Mouse (Mus musculus) liver, postnatal 0 days (tissue): Measurements from ENCODE around the gene Tsen54. TPM values are rescaled to one million over a fixed set of nuclear protein-coding genes. Genes with fewer than 3 reads are reported as not detected.

Experiments used
- ATAC-seq: fragments of 200-750 bp; cut with Nextera tagmentation; 2 replicates; pipeline ENCODE4 v1.8.0; 2017; ENCODE audit warnings: mild to moderate bottlenecking, moderate library complexity
- DNase-seq: peaks from one replicate; pipeline ENCODE4 v3.0.0-alpha.2; 2016
- H3K27ac ChIP-seq: fragments of 300-500 bp; sonication (generic); 2 replicates; pipeline ENCODE4 v1.5.1; 2014; ENCODE audit warnings: antibody characterized with exemption, moderate library complexity, mild to moderate bottlenecking, low read depth
- H3K27me3 ChIP-seq: fragments of 300-500 bp; sonication (generic); 2 replicates; pipeline ENCODE4 v1.6.1; 2014; ENCODE audit warnings: low read length, control low read depth, mixed read lengths; ENCODE audit not compliant: insufficient read depth
- H3K36me3 ChIP-seq: fragments of 300-500 bp; sonication (generic); replicated peaks from 2 replicates; pipeline ENCODE4 v1.6.1; 2014; ENCODE audit warnings: mild to moderate bottlenecking, control low read depth, low read length, moderate library complexity, mixed read lengths; ENCODE audit not compliant: insufficient read depth
- H3K4me1 ChIP-seq: fragments of 300-500 bp; sonication (generic); 2 replicates; pipeline ENCODE4 v1.6.1; 2014; ENCODE audit warnings: antibody characterized with exemption, mild to moderate bottlenecking, control low read depth; ENCODE audit not compliant: insufficient read depth
- H3K4me2 ChIP-seq: fragments of 300-500 bp; sonication (generic); 2 replicates; pipeline ENCODE4 v1.6.1; 2014; ENCODE audit warnings: low read depth, mild to moderate bottlenecking, low read length, moderate library complexity, mixed read lengths
- H3K4me3 ChIP-seq: fragments of 300-500 bp; sonication (generic); 2 replicates; pipeline ENCODE4 v1.5.1; 2014; ENCODE audit warnings: low read depth, low read length
- H3K9ac ChIP-seq: fragments of 300-500 bp; sonication (generic); replicated peaks from 2 replicates; pipeline ENCODE4 v1.6.1; 2014; ENCODE audit warnings: mild to moderate bottlenecking, moderate library complexity
- H3K9me3 ChIP-seq: fragments of 300-500 bp; sonication (generic); 2 replicates; pipeline ENCODE4 v1.6.1; 2016; ENCODE audit warnings: mild to moderate bottlenecking, control low read depth, low read length, mixed read lengths
- CTCF ChIP-seq: sonication (generic); IDR thresholded peaks from 2 replicates; pipeline ENCODE4 v1.5.1; 2016; ENCODE audit warnings: antibody characterized with exemption, low read depth
- EP300 ChIP-seq: IDR thresholded peaks from 2 replicates; pipeline ENCODE4 v1.6.1; 2016; ENCODE audit warnings: antibody characterized with exemption, low read depth, mild to moderate bottlenecking
- WGBS: fragments of 180-500 bp; shearing (Covaris S2); extraction: QIAGEN DNeasy Blood & Tissue Kit; methylation state at CpG from one replicate; pipeline ENCODE4 v1.1.7; 2014; ENCODE audit not compliant: insufficient replicate concordance; 5-methylcytosine and 5-hydroxymethylcytosine counted together
- polyA plus RNA-seq: library from polyadenylated mRNA; unstranded; fragments of >200 nt; fragmentation: Nextera tagmentation; extraction: Ambion mirVana; gene quantifications from 2 replicates; pipeline ENCODE4 v1.2.1, GENCODE M21; 2015

The Tsen54 gene
- polyA plus RNA-seq, 1 experiment from 2014 or later, result 8.8 TPM

GRCm38 (mm10) chr11:115823774-115824740 is 9.5 kb downstream of the Tsen54 start, which contains the start of gene Llgl2:
Gene Llgl2 (plus strand): TSS chr11:115824049.
- peak; percentile 95 for ATAC-seq

DNA sequence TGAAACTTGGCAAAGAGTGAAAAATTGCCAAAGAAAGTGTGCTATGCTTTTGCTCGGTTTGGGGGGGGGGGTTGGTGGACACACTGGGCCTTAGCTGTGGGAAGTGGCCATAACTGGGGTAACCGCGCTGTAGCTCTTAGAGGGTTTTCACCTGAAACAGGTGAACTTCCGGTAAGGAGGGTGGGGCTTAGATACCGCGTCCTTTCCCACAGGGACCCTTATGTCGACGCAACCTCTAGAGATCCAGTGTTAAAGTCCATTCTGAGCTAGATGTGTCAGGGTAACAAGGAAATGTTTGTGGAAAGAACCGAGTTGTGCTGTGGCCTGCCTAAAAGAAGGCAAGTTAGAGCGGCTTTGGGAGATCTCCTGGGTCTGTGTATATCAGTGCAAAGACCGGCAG is 10.3 kb downstream of the Tsen54 start:
- peaks cover 10% of the 10 kb centered on the region; the same call in 1 of the 2 replicates for H3K36me3 ChIP-seq
- peak; percentile 11; the same call in 1 of the 2 replicates for ATAC-seq
- WGBS, result 20% methylated on average over 11 of the region's 11 CpGs

More at GRCm38 (mm10) chr11:115823774-115824740, 9.5 kb downstream of the Tsen54 start, which contains the start of gene Llgl2:
- no peaks in the 10 kb centered on the region for H3K9me3 ChIP-seq
- peak within 1 kb of the TSS; percentile 93 for H3K27ac ChIP-seq
- 0 out of 2 replicates have a peak, but pooled peaks cover 2% of the 10 kb centered on the region for H3K27me3 ChIP-seq
- H3K36me3 ChIP-seq, result peaks cover 13% of the 10 kb centered on the region; the same call in 1 of the 2 replicates
- peaks cover 23% of the 10 kb centered on the region for H3K4me1 ChIP-seq
- WGBS, result under 1% methylated on average over 83 of the region's 87 CpGs
- peak within 1 kb of the TSS; percentile 82 for H3K9ac ChIP-seq
- H3K4me3 ChIP-seq, result peak within 1 kb of the TSS; percentile 77
- no peak for TF ChIP-seq EP300
- TF ChIP-seq CTCF, result no peak
- DNase-seq, result peak; percentile 96
- H3K4me2 ChIP-seq, result peak within 1 kb of the TSS; percentile 99

DNA sequence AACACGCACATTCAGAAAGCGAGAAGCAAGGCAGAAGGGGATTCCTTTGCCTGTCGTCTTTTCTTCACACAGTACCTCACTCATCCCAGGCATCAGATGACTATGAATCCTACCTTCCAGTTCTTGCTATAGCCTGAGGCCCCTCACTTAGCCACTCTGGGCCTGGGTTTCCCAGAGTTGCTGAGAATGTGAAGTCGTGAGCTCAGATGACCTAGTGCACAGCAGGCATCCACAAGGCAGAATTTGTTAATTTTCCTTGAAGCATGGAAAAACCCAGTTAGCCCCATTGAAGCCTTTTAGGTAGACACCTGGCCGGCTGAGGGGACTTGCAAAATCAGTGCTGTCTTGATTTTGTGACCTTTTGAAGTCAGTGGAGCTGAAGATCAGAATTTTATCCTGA is 12.0 kb downstream of the Tsen54 start:
- no peaks in the 10 kb centered on the region for H3K9me3 ChIP-seq
- H3K4me2 ChIP-seq, result no peak overlapping the region
- H3K4me3 ChIP-seq, result no peak overlapping the region
- H3K27ac ChIP-seq, result no peak overlapping the region
- H3K4me1 ChIP-seq, result peaks cover 34% of the 10 kb centered on the region
- WGBS, result 74% methylated on average over 5 of the region's 5 CpGs
- no peak overlapping the region for H3K9ac ChIP-seq
- DNase-seq, result no peak
- 0 out of 2 replicates have a peak, but pooled peaks cover 4% of the 10 kb centered on the region for H3K36me3 ChIP-seq
- no peak for ATAC-seq
- no peak for TF ChIP-seq EP300
- TF ChIP-seq CTCF, result no peak
- H3K27me3 ChIP-seq, result 0 out of 2 replicates have a peak, but pooled peaks cover 2% of the 10 kb centered on the region

More for the DNA sequence above, 10.3 kb downstream of the Tsen54 start:
- Histone ChIP-seq H3K4me1 (peaks cover 24% of the 10 kb centered on the region), H3K4me2 (peak overlapping the region; percentile 99), H3K27ac (peak overlapping the region; percentile 93), H3K27me3 (0 out of 2 replicates have a peak, but pooled peaks cover 2% of the 10 kb centered on the region), H3K9ac (peak overlapping the region; percentile 82; the same call in 1 of the 2 replicates), H3K9me3 (no peaks in the 10 kb centered on the region), H3K4me3 (peak overlapping the region; percentile 77)
- no peak for DNase-seq
- TF ChIP-seq EP300 (no peak), CTCF (no peak)

GRCm38 (mm10) chr11:115827624-115828023 is 13.1 kb downstream of the Tsen54 start:
- no peak overlapping the region for H3K4me2 ChIP-seq
- no peak for DNase-seq
- 76% methylated on average over 6 of the region's 6 CpGs for WGBS

DNA sequence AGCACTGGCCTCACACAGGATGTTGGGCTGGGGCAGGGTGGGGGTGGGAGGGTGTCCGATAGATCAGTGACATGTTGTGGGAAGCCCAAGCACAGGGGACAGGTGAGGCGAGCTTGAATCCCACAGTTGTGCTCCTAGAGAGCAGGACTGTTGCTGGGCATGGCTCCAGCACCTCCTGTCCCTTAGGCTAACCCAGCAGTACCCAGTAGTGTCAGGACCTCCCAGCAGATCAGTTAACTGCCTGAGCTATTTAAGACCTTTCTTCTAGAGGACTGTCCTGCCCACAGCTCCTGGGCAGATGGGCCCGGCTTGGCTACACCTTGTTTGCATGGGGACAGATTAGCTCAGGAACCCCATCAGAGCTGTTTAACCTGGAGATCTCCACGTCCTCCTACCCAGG is 14.5 kb downstream of the Tsen54 start:
- H3K4me1 ChIP-seq, result peaks cover 45% of the 10 kb centered on the region
- no peak for TF ChIP-seq EP300
- no peak for TF ChIP-seq CTCF
- WGBS, result 59% methylated on average over 4 of the region's 4 CpGs
- DNase-seq, result no peak
- 0 out of 2 replicates have a peak, but pooled peaks cover 2% of the 10 kb centered on the region for H3K27me3 ChIP-seq
- no peaks in the 10 kb centered on the region for H3K36me3 ChIP-seq
- H3K4me3 ChIP-seq, result no peak overlapping the region
- H3K9ac ChIP-seq, result no peak overlapping the region
- H3K9me3 ChIP-seq, result no peaks in the 10 kb centered on the region
- no peak for ATAC-seq
- peak overlapping the region; percentile 40 for H3K27ac ChIP-seq
- H3K4me2 ChIP-seq, result no peak overlapping the region

More at GRCm38 (mm10) chr11:115827624-115828023, 13.1 kb downstream of the Tsen54 start:
- TF ChIP-seq EP300 (no peak), CTCF (no peak)
- no peak overlapping the region for H3K27ac ChIP-seq
- H3K36me3 ChIP-seq, result 0 out of 2 replicates have a peak, but pooled peaks cover 3% of the 10 kb centered on the region
- peaks cover 38% of the 10 kb centered on the region for H3K4me1 ChIP-seq
- H3K9me3 ChIP-seq, result no peaks in the 10 kb centered on the region
- H3K9ac ChIP-seq, result no peak overlapping the region
- 0 out of 2 replicates have a peak, but pooled peaks cover 2% of the 10 kb centered on the region for H3K27me3 ChIP-seq
- H3K4me3 ChIP-seq, result no peak overlapping the region
- no peak for ATAC-seq
